Mouse (Mus musculus): Measurements from ENCODE around the gene Snap23.

Snap23 gene

GRCm38 (mm10) chr2:120592227-120592626, 24.8 kb downstream of the Snap23 start:
- DNase-seq = no peak

GRCm38 (mm10) chr2:120597734-120598133, 30.3 kb downstream of the Snap23 start:
- DNase-seq = no peak

GRCm38 (mm10) chr2:120599506-120599905, 32.0 kb downstream of the Snap23 start:
- no peak for DNase-seq

- DNase-seq = no peak
These were observed 38.7 kb downstream of the Snap23 start for GRCm38 (mm10) chr2:120606021-120606690.

- DNase-seq = peak; percentile 93
These were observed 41.6 kb downstream of the Snap23 start, which contains the start of the genes Haus2 and Lrrc57 for GRCm38 (mm10) chr2:120608830-120609723. Gene Haus2 (plus strand): TSS chr2:120609383. Gene Lrrc57 (minus strand): TSS chr2:120609520.

- DNase-seq = no peak
These were observed 49.0 kb downstream of the Snap23 start for GRCm38 (mm10) chr2:120616279-120617163.

- no peak for DNase-seq
These were observed 52.1 kb downstream of the Snap23 start for GRCm38 (mm10) chr2:120619538-120619937.

- DNase-seq = no peak
These were observed 55.4 kb downstream of the Snap23 start for GRCm38 (mm10) chr2:120622920-120623319.

GRCm38 (mm10) chr2:120628076-120628865, 60.8 kb downstream of the Snap23 start:
- no peak for DNase-seq

GRCm38 (mm10) chr2:120628886-120629735, 61.6 kb downstream of the Snap23 start, which contains the start of gene Stard9:
Gene Stard9 (plus strand): TSS chr2:120629121.
- peak; percentile 97 for DNase-seq

GRCm38 (mm10) chr2:120630246-120630645, 62.8 kb downstream of the Snap23 start:
- no peak for DNase-seq

- no peak for DNase-seq
These were observed 63.2 kb downstream of the Snap23 start for GRCm38 (mm10) chr2:120630655-120631054.

GRCm38 (mm10) chr2:120631521-120631920, 64.0 kb downstream of the Snap23 start:
- no peak for DNase-seq

- peak; percentile 47 for DNase-seq
These were observed 64.5 kb downstream of the Snap23 start for GRCm38 (mm10) chr2:120631957-120632356.

- DNase-seq = no peak
These were observed 73.4 kb downstream of the Snap23 start for GRCm38 (mm10) chr2:120640835-120641234.

- DNase-seq = peak; percentile 64
These were observed 76.4 kb downstream of the Snap23 start for GRCm38 (mm10) chr2:120643836-120644235.

GRCm38 (mm10) chr2:120646777-120647176, 79.3 kb downstream of the Snap23 start:
- DNase-seq = peak; percentile 63

Data from lung, postnatal 14 days (tissue).